Mouse (Mus musculus) splenic B cell, adult 2 months (primary cell): ENCODE results near the gene Olfr1185-ps1.
"Not testable (repeated sequence)": the region's sequence is repeated elsewhere in the genome, so short reads cannot be mapped to it uniquely, and the experiment has no call there.

Experiments used
- DNase-seq: peaks from one replicate; pipeline ENCODE4 v3.0.0-alpha.2; 2011; ENCODE audit warnings: low read depth, low spot score
- H3K27me3 ChIP-seq: 2 replicates; pipeline ENCODE4 v1.6.1; 2012; ENCODE audit warnings: mild to moderate bottlenecking, low read length, moderate library complexity, mixed read lengths; ENCODE audit not compliant: control insufficient read depth, poor library complexity, insufficient read depth, severe bottlenecking
- H3K36me3 ChIP-seq: 2 replicates; pipeline ENCODE4 v1.6.1; 2012; ENCODE audit warnings: mild to moderate bottlenecking, low read length, moderate library complexity, mixed read lengths; ENCODE audit not compliant: control insufficient read depth, poor library complexity, insufficient read depth, severe bottlenecking

The Olfr1185-ps1 gene

DNA sequence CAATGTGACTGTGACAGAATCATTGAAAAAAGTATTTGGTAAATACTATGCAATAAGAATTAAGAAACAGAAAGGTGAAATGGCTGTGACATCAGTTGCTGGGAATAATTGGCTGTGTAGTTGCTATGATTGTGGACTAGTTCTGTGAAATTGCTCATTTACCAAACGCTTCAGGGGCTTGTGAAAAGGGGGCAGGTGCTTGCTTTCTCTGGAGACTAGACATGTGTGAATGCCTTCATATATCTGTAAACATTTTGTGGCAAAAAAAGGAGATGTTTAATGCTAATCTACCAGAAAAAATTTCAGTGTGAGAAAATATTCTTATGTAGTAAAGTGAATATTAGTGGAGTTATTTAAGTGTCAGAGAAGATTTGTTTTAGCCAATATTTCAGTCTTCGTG, at the start of gene Olfr1185-ps1:
Gene Olfr1185-ps1, plus strand, starts transcription at position 301 of the 400 bp plus-strand sequence.
- Histone ChIP-seq H3K36me3 (no peaks in the 10 kb centered on the region), H3K27me3 (no peaks in the 10 kb centered on the region)
- DNase-seq: no peak

GRCm38 (mm10) chr2:88449031-88449430, 44.1 kb upstream of the Olfr1185-ps1 start, which contains the start of gene Gm13757:
Gm13757 (minus strand) TSS chr2:88449131.
- H3K36me3 ChIP-seq: no peaks in the 10 kb centered on the region
- no peak for DNase-seq
- H3K27me3 ChIP-seq: no peaks in the 10 kb centered on the region

GRCm38 (mm10) chr2:88454567-88454966, 38.6 kb upstream of the Olfr1185-ps1 start, which contains the start of gene Olfr1183:
Olfr1183 (plus strand) TSS chr2:88454867.
- not testable (repeated sequence) for H3K27me3 ChIP-seq, DNase-seq, H3K36me3 ChIP-seq

DNA sequence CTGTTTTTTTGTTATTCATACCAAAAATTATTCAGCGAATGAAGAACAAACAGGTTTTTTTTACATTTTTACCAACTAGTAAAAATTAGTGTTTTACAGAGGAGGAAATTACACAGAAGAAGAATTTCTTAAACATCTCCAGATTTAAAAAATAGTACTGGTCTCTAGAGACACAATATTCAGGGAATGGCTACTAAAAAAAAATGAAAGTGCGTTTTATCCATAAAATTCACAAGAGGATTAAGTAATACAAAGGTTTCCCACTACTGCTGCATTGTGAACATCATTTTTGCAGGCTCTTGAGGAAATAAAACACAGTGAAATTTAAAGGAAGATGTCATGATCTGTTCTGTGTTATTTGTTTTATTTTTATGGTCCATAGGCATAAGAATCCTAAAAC, 9.8 kb upstream of the Olfr1185-ps1 start, which contains the start of gene Olfr1184:
Gene Olfr1184, plus strand, starts transcription at position 301 of the 400 bp plus-strand sequence.
- DNase-seq: no peak
- Histone ChIP-seq H3K36me3 (no peaks in the 10 kb centered on the region), H3K27me3 (no peaks in the 10 kb centered on the region)

GRCm38 (mm10) chr2:88518251-88518650, 25.1 kb downstream of the Olfr1185-ps1 start, which contains the start of gene Olfr1186:
Olfr1186 (plus strand) TSS chr2:88518551.
- H3K36me3 ChIP-seq: no peaks in the 10 kb centered on the region
- H3K27me3 ChIP-seq: no peaks in the 10 kb centered on the region
- no peak for DNase-seq

DNA sequence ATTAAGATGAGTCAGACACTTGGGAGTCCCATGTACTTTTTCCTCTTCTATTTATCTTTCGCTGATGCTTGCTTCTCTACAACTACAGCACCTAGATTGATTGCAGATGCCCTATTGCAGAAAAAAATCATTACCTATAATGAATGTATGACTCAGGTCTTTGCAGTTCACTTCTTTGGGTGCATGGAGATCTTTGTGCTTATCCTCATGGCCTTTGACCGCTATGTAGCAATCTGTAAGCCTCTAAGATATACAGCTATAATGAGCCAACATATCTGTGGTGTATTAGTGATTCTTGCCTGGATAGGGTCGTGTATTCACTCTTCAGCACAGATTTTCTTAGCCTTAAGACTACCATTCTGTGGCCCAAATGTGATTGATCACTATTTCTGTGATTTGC, 32.6 kb downstream of the Olfr1185-ps1 start:
- Histone ChIP-seq H3K27me3 (no peaks in the 10 kb centered on the region), H3K36me3 (no peaks in the 10 kb centered on the region)
- no peak for DNase-seq
